In genomic region chr2:80581043-80581711, GRCm38 (mm10) we compare ENCODE assay signal across 8 mouse cellular contexts. TPM values are rescaled to one million over a fixed set of nuclear protein-coding genes. Genes with fewer than 3 reads are reported as not detected.
DNase-seq lines count a peak whose midpoint lies in the region; ATAC-seq and TF ChIP-seq lines count a peak whose summit lies in the region.

Gene Nckap1, minus strand, starts transcription at chr2:80581380.

- peak; percentile 63 for DNase-seq in brain, embryonic 18.5 days (ENCODE audit: low read depth, low spot score)
- DNase-seq in liver: peak; percentile 91
- DNase-seq in naive thymus-derived CD4-positive, alpha-beta T cell, adult 2 months (ENCODE audit: low read depth): peak; percentile 78
- peak; percentile 52 for DNase-seq in splenic B cell, adult 2 months (ENCODE audit: low read depth, low spot score)

- peaks cover 46% of the 10 kb centered on the region for H3K79me2 ChIP-seq in C2C12 (ENCODE audit: control insufficient read depth, insufficient read depth)

- H3K9me3 ChIP-seq in erythroblast, embryonic 14.5 days (ENCODE audit: control insufficient read depth, low read length): no peaks in the 10 kb centered on the region
- H3K9me3 ChIP-seq in heart, embryonic 11.5 days (replicated peaks; ENCODE audit: control insufficient read depth, low read length): no peaks in the 10 kb centered on the region
- no peaks in the 10 kb centered on the region; the same call in 1 of the 2 replicates for H3K9me3 ChIP-seq in kidney, embryonic 16.5 days (ENCODE audit: low read length)

- peaks cover 37% of the 10 kb centered on the region for H3K79me3 ChIP-seq in C2C12 (ENCODE audit: low read depth)

- peak within 1 kb of the TSS; percentile 71 for H3K4me2 ChIP-seq in heart, embryonic 11.5 days
- peak within 1 kb of the TSS; percentile 70 for H3K4me2 ChIP-seq in kidney, embryonic 16.5 days (replicated peaks; ENCODE audit: low read depth, low read length)

- H3ac ChIP-seq in C2C12 (ENCODE audit: control insufficient read depth, insufficient read length, low read depth): peak within 1 kb of the TSS; percentile 100

- peak within 1 kb of the TSS; percentile 99 for H3K9ac ChIP-seq in heart, embryonic 11.5 days (ENCODE audit: low read depth, low read length)
- H3K9ac ChIP-seq in kidney, embryonic 16.5 days (replicated peaks; ENCODE audit: low read length): peak within 1 kb of the TSS; percentile 99

- H3K4me3 ChIP-seq in C2C12 (ENCODE audit: insufficient read depth, poor library complexity, severe bottlenecking): peak within 1 kb of the TSS; percentile 79
- H3K4me3 ChIP-seq in erythroblast, embryonic 14.5 days (replicated peaks): peak within 1 kb of the TSS; percentile 92
- peak within 1 kb of the TSS; percentile 93 for H3K4me3 ChIP-seq in heart, embryonic 11.5 days (ENCODE audit: low read depth, low read length)
- peak within 1 kb of the TSS; percentile 94 for H3K4me3 ChIP-seq in kidney, embryonic 16.5 days (ENCODE audit: low read length)

- H3K27ac ChIP-seq in heart, embryonic 11.5 days (ENCODE audit: low read depth, low read length): peak within 1 kb of the TSS; percentile 98
- peak within 1 kb of the TSS; percentile 98 for H3K27ac ChIP-seq in kidney, embryonic 16.5 days (ENCODE audit: low read length)

- H3K36me3 ChIP-seq in C2C12 (ENCODE audit: control insufficient read depth, insufficient read depth): peaks cover 4% of the 10 kb centered on the region
- H3K36me3 ChIP-seq in erythroblast, embryonic 14.5 days (ENCODE audit: control insufficient read depth): 0 out of 2 replicates have a peak, but pooled peaks cover under 1% of the 10 kb centered on the region
- no peaks in the 10 kb centered on the region for H3K36me3 ChIP-seq in heart, embryonic 11.5 days (ENCODE audit: control insufficient read depth, insufficient read depth, low read length)
- H3K36me3 ChIP-seq in kidney, embryonic 16.5 days (ENCODE audit: insufficient read depth, low read length): no peaks in the 10 kb centered on the region
- no peaks in the 10 kb centered on the region for H3K36me3 ChIP-seq in splenic B cell, adult 2 months (ENCODE audit: control insufficient read depth, insufficient read depth, low read length, poor library complexity, severe bottlenecking)

- peak; percentile 62 for TF ChIP-seq CTCF in C2C12 (IDR thresholded peaks at IDR 0.05; ENCODE audit: control insufficient read depth, insufficient read depth, insufficient read length)

- H3K27me3 ChIP-seq in C2C12 (ENCODE audit: control insufficient read depth, insufficient read depth, insufficient read length): no peaks in the 10 kb centered on the region
- peaks cover 5% of the 10 kb centered on the region for H3K27me3 ChIP-seq in erythroblast, embryonic 14.5 days (ENCODE audit: control insufficient read depth)
- H3K27me3 ChIP-seq in heart, embryonic 11.5 days (ENCODE audit: control insufficient read depth, insufficient read depth, low read length): no peaks in the 10 kb centered on the region
- no peaks in the 10 kb centered on the region for H3K27me3 ChIP-seq in kidney, embryonic 16.5 days (ENCODE audit: insufficient read depth, low read length)
- no peaks in the 10 kb centered on the region; the same call in 1 of the 2 replicates for H3K27me3 ChIP-seq in splenic B cell, adult 2 months (ENCODE audit: control insufficient read depth, insufficient read depth, low read length, poor library complexity, severe bottlenecking)

- H3K4me1 ChIP-seq in erythroblast, embryonic 14.5 days (ENCODE audit: control insufficient read depth): peaks cover 25% of the 10 kb centered on the region
- peaks cover 12% of the 10 kb centered on the region for H3K4me1 ChIP-seq in heart, embryonic 11.5 days (ENCODE audit: control insufficient read depth, insufficient read depth, low read length)
- H3K4me1 ChIP-seq in kidney, embryonic 16.5 days (ENCODE audit: insufficient read depth, low read length): peaks cover 10% of the 10 kb centered on the region

- ATAC-seq in heart, embryonic 11.5 days (replicated peaks; ENCODE audit: insufficient number of reproducible peaks, low FRiP score, low TSS enrichment): peak; percentile 89
- ATAC-seq in kidney, embryonic 16.5 days (ENCODE audit: low FRiP score, low TSS enrichment): peak; percentile 94

- under 1% methylated on average over 51 of the region's 88 CpGs for WGBS in heart, embryonic 11.5 days (ENCODE audit: insufficient replicate concordance)
- 0% methylated on average over 48 of the region's 88 CpGs for WGBS in kidney, embryonic 16.5 days

TF ChIP-seq in C2C12, 6 proteins besides CTCF, POLR2A, EP300 and RAD21:
- TF ChIP-seq FOSL1 (IDR thresholded peaks at IDR 0.05; ENCODE audit: insufficient read depth, low read length, poor library complexity, severe bottlenecking): no peak
- no peak for TF ChIP-seq MYOG (IDR thresholded peaks at IDR 0.05; ENCODE audit: control insufficient read depth, extremely low read depth, insufficient read length)
- no peak for TF ChIP-seq CEBPB (IDR thresholded peaks at IDR 0.05; ENCODE audit: low read depth)
- no peak for TF ChIP-seq USF1 (IDR thresholded peaks at IDR 0.05; ENCODE audit: low read depth)
- TF ChIP-seq MAX (IDR thresholded peaks at IDR 0.05): no peak
- TF ChIP-seq MYOD1 (IDR thresholded peaks at IDR 0.05; ENCODE audit: control insufficient read depth, insufficient read length, low read depth): no peak

RNA-seq across cellular contexts. Expression of gene Nckap1, which starts in this region (rescaled TPM):
- 30.4 TPM for polyA plus RNA-seq in C2C12 (2012; fragmentation: generic; extraction: Trizol)
- polyA plus RNA-seq in erythroblast, embryonic 14.5 days (2012): 0.08 TPM in 2 replicates
- polyA plus RNA-seq in heart, embryonic 11.5 days (2014; fragmentation: Nextera tagmentation; extraction: Ambion mirVana): 51.6 and 53.9 TPM in 2 replicates
- 44.4 and 60.9 TPM in 2 replicates for polyA plus RNA-seq in kidney, embryonic 16.5 days (2015; fragmentation: Nextera tagmentation; extraction: Ambion mirVana)

Comparison
In these comparisons a context has a peak if more than half of its experiments do, and no peak if none do; other contexts are left out.
1. Peak in every context shown above with its lines: DNase-seq, ATAC-seq, H3K4me3 ChIP-seq and H3K27ac ChIP-seq.
2. RNA of gene Nckap1 (polyA plus RNA-seq): 44.4 to 60.9 TPM in kidney, embryonic 16.5 days, 51.6 to 53.9 TPM in heart, embryonic 11.5 days and 30.4 TPM in C2C12 (single experiment); 0.08 TPM in erythroblast, embryonic 14.5 days; every median in the first group is over 10 times any median in the second.